Mouse (Mus musculus): ENCODE measurements around the gene Rps16.

Gene Rps16

DNA sequence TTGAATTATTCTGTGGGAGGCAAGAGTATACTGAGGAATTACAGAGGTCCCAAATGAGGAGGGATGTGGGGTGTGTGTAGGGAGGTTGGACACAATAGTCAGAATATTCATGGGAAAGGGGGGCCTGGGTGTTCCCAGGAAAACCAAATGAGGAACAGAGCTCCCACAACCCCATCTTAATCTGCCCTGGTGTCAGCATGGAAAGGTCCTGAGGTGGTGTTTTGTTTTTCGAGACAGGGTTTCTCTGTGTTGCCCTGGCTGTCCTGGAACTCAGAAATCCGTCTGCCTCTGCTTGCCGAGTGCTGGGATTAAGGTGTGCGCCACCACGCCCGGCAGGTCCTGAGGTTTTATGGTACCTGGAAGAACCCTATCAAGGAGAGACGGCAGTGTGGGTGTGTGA, 8.0 kb downstream of the Rps16 start:
- POLR2A ChIA-PET = interaction anchor here (0.6 to 50.6 kb wide), 26 partner anchors 1 to 871 kb away, joined by 3 to 1116 read pairs (median 5); partner anchors contain the start of genes Supt5 (in 3 of the 4), Med29 (in 2 of the 4), Paf1 (in 2 of the 4) and Rps16 (in 2 of the 4)
- CTCF ChIA-PET = interaction anchor here in 3 of 4 experiments (1.4 to 4.0 kb wide), 5 partner anchors 12 to 32 kb away, joined by 3 to 22 read pairs (median 9); no protein-coding TSS in a partner anchor

DNA sequence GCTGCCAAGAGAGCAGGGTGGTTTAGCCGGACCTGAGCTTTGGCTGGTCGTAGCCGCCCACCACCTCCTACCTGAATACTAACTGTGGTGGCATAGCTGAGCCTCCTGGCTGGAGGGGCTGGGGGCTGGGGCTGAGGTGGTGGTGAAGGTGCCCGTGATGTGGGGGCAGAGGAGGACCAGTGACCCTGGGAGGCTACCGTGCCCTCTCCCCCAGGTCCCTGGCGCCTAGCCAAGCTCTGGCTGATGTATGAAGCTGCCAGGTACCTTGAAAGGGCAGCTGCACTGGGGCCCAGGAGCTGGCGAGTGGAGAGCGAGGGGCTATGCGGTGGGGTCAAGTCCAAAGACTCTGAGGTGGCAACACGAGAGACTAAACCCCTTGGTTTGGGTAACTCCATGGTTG, 9.4 kb downstream of the Rps16 start:
- CTCF ChIA-PET = interaction anchor here in 1 of 4 experiments (2.8 to 4.0 kb wide), 2 partner anchors 11 to 15 kb away, joined by 6 to 22 read pairs; no protein-coding TSS in a partner anchor
- POLR2A ChIA-PET = interaction anchor here in 3 of 4 experiments (0.5 to 50.6 kb wide), 12 partner anchors 0 to 188 kb away, joined by 3 to 1116 read pairs (median 90); partner anchors contain the start of genes Rps16 (in 3 of the 3), Supt5 (in 2 of the 3), Med29 (in 1 of the 3) and Paf1 (in 1 of the 3)

DNA sequence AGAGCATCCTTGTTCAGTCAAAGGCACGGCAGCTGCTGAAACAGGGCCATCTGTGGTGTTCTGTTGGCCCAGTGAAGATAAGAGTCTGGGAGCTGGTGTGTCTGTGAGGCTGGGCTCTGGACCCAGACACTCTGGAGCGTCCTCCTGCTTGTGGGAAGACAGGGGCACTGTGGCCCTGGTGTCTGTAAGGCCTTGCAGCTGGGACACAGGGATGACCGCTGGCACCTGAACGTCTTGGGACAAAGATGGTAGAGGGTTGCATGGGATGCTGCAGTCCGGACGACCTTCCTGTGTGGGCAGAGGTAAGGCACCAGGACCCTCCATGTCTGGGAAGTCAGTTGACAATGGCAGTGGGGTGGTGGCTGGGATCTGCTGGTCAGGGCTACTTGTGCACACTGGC, 9.8 kb downstream of the Rps16 start:
- POLR2A ChIA-PET = interaction anchor here in 3 of 4 experiments (1.4 to 50.6 kb wide), 10 partner anchors 1 to 31 kb away, joined by 3 to 1116 read pairs (median 90); partner anchors contain the start of genes Rps16 (in 3 of the 3), Supt5 (in 2 of the 3), Med29 (in 1 of the 3) and Paf1 (in 1 of the 3)

DNA sequence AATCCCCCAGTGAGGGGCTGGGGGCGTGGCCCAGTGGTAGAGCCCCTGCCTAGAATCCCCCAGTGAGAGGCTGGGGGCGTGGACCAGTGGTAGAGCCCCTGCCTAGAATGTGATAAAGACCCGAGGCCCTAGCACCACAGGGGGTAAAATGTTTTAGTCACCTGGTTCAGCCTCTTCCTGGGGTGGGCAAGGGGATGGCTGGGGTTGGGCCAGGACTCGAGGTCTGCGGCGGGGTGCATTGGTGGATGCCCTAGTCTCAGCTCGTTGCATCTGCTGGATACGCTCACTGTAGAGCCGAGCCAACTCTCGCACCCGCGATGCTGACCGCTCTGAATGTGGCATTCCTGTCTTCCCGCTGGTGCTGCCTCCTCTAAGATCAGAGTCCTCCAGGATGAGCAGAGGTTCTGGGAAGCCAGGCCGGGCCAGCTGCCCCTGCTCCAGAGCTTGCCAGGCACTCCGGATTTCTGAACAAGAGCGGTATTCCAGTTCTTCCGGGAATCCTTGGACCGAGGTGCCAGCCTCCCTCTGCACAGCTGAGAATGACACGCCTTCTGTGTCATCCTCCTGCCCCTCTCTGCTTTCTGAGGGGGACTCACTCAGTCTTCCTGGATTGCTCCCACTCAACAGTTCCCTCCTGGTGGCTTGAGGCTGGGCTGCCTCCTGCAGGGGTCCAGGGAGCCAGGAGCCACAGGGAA, 11.3 kb downstream of the Rps16 start:
- CTCF ChIA-PET = interaction anchor here in 3 of 4 experiments (0.5 to 1.7 kb wide), 4 partner anchors 17 to 471 kb away, joined by 3 to 6 read pairs (median 4); no protein-coding TSS in a partner anchor
- POLR2A ChIA-PET = interaction anchor here in 3 of 4 experiments (0.9 to 50.6 kb wide), 13 partner anchors 6 to 75 kb away, joined by 3 to 1116 read pairs (median 9); partner anchors contain the start of genes Rps16 (in 3 of the 3), Med29 (in 2 of the 3), Paf1 (in 2 of the 3) and Supt5 (in 2 of the 3)

More for the DNA sequence above, 9.8 kb downstream of the Rps16 start:
- CTCF ChIA-PET = interaction anchor here in 1 of 4 experiments (1.7 to 2.8 kb wide), 2 partner anchors 11 to 15 kb away, joined by 4 to 6 read pairs; no protein-coding TSS in a partner anchor

DNA sequence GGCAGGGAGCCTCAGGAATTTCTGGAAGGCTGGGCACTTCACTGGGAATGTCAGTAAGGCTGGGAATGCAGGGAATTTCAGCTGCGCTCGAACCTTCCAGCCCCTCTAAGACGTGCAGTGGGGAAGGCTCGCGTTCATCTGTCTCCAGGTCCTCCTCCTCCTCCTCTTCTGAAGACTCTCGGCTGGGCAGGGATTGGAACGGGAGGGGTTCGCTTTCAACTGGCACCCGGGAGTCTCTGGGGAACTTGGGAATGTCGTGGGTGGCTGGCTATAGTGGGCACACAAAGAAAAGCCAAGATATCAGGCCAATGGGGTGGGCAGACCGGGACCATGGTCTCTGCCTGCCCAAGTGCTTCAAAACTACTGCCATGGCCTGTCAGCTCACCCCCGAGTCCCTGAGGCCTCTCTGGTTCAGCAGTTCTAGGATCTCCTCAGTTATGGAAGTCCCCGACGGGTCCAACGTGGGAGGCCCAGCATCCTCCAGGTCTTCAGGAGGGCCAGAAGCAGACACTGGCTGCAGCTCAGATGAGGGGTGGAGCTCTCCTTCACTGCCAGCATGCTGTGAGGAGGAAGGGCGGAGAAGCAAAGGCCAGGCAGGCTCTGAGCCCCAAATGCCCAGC, 12.1 kb downstream of the Rps16 start:
- ChIA-PET POLR2A (interaction anchor here (0.7 to 50.6 kb wide), 14 partner anchors 9 to 86 kb away, joined by 3 to 1116 read pairs (median 3); partner anchors contain the start of genes Rps16 (in 3 of the 4), Med29 (in 2 of the 4), Paf1 (in 2 of the 4) and Supt5 (in 2 of the 4)), CTCF (no interaction called here)

DNA sequence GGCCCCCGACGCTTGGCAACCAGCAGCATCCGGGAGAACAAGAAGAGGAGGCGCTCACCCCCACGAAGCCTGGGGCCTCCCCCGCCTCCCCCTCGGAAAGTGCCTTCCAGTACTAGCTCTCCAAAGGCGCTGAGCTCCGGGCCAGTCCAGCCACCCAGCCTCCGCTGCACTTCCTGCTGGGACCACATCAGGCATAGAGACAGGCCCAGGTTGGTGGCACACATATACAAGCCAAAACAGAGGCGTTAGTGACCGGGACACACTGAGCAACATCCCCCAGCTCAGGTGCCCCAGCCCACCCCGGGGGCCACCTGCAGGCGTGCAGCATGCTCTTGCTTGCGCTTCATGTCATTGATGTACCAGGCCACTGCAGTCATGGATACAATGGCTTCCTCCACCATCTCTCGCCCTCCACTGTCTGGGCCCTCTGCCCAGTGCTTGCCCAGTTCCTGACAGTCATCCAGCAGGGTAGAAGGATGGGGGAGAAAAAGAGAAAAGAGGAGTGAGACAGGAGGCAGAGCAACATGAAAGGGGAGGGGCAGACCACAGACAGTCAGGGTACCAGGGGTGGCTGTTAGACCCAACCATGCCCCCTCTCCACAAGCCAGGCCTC, 17.3 kb downstream of the Rps16 start:
- ChIA-PET POLR2A (interaction anchor here in 3 of 4 experiments (0.9 to 50.6 kb wide), 8 partner anchors 8 to 29 kb away, joined by 3 to 1116 read pairs (median 58); partner anchors contain the start of genes Med29 (in 2 of the 3), Paf1 (in 2 of the 3), Rps16 (in 2 of the 3) and Supt5 (in 2 of the 3)), CTCF (interaction anchor here in 2 of 4 experiments (0.6 to 1.3 kb wide), 4 partner anchors 11 to 243 kb away, joined by 3 read pairs; partner anchors contain the start of gene Gmfg (in 1 of the 2))

DNA sequence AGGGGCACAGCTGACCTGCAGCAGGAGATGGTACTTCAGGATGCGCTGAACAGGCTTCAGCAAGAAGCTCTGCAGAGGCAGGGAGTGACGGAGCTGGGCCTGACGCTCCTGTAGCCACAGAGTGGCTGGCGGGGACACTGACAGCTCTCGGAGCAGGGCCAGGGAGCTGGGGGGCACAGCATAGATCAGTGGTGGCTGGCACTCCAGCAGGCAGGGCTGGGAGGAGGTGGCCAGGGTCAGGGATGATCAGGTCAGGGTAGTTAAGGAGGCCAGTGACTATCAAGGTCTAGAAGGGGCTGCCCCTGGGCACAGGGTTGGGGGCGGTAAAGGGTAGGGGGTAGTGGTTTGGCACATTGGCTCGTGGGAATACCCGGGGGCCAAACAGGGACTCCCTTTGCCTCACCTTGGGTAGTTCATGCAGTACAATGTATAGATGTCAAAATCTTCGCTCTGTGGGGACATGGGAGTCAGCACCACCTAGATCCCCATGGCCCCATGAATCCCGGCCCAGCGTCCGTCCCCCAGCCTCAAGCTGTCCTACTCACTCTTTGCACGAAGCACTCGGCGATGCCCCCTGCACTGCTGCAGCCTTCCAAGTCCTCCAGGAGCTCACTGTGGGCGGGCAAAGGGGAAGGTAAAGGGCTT, 17.9 kb downstream of the Rps16 start:
- CTCF ChIA-PET = interaction anchor here in 3 of 4 experiments (0.6 to 1.5 kb wide), 8 partner anchors 14 to 242 kb away, joined by 3 to 5 read pairs (median 3); partner anchors contain the start of gene Gmfg (in 1 of the 3)

DNA sequence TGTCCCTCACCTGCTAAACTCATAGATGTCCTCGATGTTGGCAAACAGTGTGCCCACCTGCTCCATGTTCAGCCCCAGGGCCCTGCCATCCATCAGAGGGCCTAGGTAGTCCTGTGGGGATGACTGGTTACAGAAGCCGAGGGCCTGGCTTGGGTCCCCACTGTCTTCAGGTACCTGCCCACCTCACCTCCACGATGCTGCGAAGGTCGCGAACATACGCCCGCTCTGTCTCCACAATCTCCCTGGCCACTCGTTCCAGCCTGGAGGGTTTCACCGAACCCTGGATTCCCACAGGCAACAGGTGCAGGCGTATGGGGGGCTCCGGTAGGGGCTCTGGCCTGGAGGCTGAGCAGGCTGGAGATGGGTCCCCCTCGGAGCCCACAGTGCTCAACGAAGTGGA, 19.6 kb downstream of the Rps16 start:
- ChIA-PET POLR2A (interaction anchor here in 2 of 4 experiments (1.3 to 50.6 kb wide), 6 partner anchors 8 to 37 kb away, joined by 3 to 1116 read pairs (median 310); partner anchors contain the start of genes Med29 (in 2 of the 2), Paf1 (in 2 of the 2), Rps16 (in 2 of the 2) and Plekhg2 (in 1 of the 2)), CTCF (interaction anchor here in 2 of 4 experiments (0.6 to 1.5 kb wide), 3 partner anchors 10 to 70 kb away, joined by 3 to 6 read pairs (median 4); no protein-coding TSS in a partner anchor)

More for the DNA sequence above, 17.9 kb downstream of the Rps16 start:
- POLR2A ChIA-PET = interaction anchor here (0.6 to 50.6 kb wide), 10 partner anchors 10 to 92 kb away, joined by 3 to 1116 read pairs (median 8); partner anchors contain the start of genes Med29 (in 2 of the 4), Paf1 (in 2 of the 4), Rps16 (in 2 of the 4) and Supt5 (in 2 of the 4)

DNA sequence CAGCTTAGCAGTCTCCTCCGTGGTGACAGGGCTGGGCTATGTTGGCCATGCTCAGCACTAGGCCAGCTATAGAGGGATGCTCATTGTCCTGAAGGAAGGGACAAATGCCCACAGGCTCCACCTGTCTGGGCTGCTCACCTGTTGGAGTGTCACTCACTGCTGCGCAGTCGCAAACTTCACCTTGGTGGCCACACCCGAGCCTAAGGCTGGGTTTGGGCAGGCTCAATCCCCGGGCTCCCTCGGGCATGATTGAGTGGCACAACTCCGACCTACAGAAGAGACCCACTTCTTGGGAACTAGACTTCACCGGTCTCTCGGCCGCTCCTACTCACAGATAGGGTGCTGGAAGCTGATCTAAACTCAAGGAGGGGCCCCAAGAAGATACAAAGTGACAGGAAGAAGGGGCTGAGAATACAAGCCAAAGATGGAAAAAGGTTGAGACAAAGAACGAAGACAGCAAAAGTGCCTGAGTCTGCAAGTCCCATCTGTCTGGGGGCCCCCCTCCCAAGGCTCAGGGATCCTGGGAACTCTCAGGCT, 20.6 kb downstream of the Rps16 start:
- ChIA-PET POLR2A (interaction anchor here (0.6 to 50.6 kb wide), 14 partner anchors 9 to 227 kb away, joined by 3 to 1116 read pairs (median 3); partner anchors contain the start of genes Rps16 (in 3 of the 4), Med29 (in 2 of the 4), Paf1 (in 2 of the 4) and Supt5 (in 2 of the 4)), CTCF (interaction anchor here in 2 of 4 experiments (0.6 to 1.5 kb wide), 3 partner anchors 11 to 199 kb away, joined by 3 to 6 read pairs (median 5); no protein-coding TSS in a partner anchor)

DNA sequence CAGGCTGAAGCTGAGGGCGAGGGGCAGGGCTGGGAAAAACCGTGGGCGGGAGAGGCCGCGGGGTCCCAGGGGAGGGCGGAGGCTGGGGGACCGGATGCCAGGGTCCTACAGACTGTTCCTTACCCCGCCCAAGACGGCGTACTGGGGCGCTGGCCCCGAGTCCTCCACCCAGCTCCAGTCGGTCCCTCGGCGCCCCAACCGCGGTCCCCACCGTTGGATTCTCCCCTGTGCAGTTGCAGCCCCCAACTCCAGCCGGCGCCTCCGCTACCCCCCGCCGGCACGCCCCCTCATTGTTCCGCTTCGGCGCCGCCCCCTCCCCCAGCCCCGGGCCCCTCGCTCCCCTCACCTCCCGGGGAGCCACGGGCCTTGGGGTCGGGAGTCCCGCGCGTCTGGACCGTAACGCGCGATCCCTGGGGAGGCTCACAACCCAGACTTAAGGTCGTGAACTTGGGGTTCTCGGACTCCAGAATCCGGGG, 21.1 kb downstream of the Rps16 start:
- ChIA-PET POLR2A (interaction anchor here (0.6 to 50.6 kb wide), 14 partner anchors 9 to 226 kb away, joined by 3 to 1116 read pairs (median 3); partner anchors contain the start of genes Rps16 (in 3 of the 4), Med29 (in 2 of the 4), Paf1 (in 2 of the 4) and Supt5 (in 2 of the 4)), CTCF (interaction anchor here in 2 of 4 experiments (0.6 to 1.5 kb wide), 2 partner anchors 12 to 198 kb away, joined by 5 to 6 read pairs; no protein-coding TSS in a partner anchor)

DNA sequence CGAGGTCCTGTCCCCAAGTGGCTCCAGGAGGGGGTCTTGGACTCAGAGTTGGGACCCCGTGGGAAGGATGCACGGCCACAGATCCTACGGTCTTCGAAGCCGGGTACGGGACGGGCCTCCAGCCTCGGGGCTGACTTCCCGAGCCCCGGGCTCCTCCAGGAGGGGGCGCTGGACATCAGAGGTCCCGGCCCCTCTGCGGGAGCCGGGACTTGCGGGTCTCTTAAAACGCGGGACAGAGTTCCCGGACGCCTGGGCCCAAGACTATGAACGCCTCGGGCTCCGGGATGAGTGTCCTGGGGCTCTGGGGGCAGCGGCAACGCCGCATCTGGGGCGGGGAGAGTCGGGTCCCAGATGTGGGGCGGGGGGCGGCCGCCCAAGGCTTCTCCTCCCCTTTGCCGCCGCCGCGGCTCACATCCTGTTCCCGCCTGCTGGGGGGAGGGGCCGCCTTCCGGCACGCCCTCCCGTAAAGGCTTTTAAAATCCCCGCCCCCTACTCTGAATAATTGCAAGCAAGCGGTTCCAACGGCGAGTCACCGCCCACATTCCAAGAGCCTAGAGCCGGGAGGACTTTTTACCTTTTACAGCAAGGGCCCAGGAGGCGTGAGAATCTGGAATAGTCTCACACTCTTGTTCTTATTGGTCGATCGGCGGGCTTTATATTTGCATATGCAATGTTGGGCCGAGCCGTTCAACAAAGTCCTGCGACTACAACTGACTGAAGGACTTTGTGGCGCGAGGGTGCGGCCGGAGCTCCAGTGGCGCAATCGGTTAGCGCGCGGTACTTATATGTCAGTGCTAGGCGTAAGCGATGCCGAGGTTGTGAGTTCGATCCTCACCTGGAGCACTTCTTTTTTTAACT, 22.0 kb downstream of the Rps16 start, which contains the start of gene Plekhg2:
Gene Plekhg2 (minus strand): TSS at position 349 of the 858 bp plus-strand sequence.
- POLR2A ChIA-PET = interaction anchor here in 3 of 4 experiments (0.6 to 37.0 kb wide), 7 partner anchors 9 to 438 kb away, joined by 3 to 1116 read pairs (median 4); partner anchors contain the start of genes Med29 (in 3 of the 3), Paf1 (in 3 of the 3), Rps16 (in 1 of the 3) and Supt5 (in 1 of the 3)
- CTCF ChIA-PET = interaction anchor here in 2 of 4 experiments (0.7 to 1.0 kb wide), 2 partner anchors 14 to 22 kb away, joined by 3 read pairs; partner anchors contain the start of gene Rps16 (in 1 of the 2)

DNA sequence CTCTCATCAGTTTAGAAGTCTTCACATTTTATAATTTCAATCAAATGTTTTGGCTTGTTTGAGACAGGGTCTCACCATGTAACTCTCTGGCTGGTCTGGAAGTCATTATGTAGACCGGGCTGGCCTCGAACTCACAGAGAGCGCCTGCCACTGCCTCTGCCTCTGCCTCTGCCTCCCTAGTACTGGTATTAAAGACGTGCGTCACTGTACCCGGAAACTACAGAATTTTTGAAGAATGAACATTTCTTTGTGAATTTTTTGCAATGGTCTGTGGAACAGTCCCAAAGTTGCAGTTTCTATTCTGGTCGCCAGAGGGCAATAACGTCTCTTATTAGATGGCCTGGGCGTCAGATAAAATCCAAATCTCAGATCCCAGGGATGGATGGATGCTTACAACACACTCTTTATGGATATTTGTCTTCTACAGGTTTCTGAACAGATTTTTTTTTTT, 22.7 kb downstream of the Rps16 start:
- POLR2A ChIA-PET = interaction anchor here in 3 of 4 experiments (0.6 to 37.0 kb wide), 7 partner anchors 9 to 437 kb away, joined by 3 to 1116 read pairs (median 4); partner anchors contain the start of genes Med29 (in 3 of the 3), Paf1 (in 3 of the 3), Rps16 (in 1 of the 3) and Supt5 (in 1 of the 3)
- CTCF ChIA-PET = interaction anchor here in 2 of 4 experiments (0.6 to 1.0 kb wide), 4 partner anchors 15 to 443 kb away, joined by 3 read pairs; partner anchors contain the start of gene Rps16 (in 1 of the 2)

DNA sequence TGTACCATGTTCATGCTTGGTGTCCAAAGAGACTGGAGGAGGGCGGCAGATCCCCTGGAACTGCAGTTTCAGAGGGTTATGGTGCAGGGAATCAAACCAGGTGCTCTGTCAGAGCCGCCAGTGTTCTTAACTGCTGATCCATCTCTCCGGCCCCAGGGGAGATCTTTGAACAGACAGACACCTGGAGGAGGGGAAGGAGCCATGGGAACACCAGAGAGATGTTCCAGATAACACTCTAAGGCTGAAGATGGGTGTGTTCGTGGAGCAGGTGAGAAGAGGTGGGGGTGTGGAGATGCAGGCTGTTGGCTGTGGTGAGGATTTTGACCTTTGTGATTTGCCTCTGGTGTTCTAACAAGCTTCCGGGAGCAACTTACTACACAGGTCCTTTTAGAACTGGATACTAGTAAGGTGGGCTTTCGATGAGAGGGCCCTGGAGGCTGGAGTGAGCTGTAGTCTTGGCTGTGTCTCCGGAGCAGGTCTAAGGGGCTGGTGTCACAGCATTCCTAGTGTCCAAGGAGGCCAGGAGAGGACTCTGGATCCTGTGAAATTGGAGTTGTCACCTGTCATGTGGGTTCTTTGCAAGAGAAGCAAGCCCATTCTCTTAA, 23.5 kb downstream of the Rps16 start:
- ChIA-PET POLR2A (interaction anchor here in 3 of 4 experiments (1.9 to 37.0 kb wide), 9 partner anchors 17 to 224 kb away, joined by 5 to 1116 read pairs (median 148); partner anchors contain the start of genes Med29 (in 3 of the 3), Paf1 (in 3 of the 3), Rps16 (in 3 of the 3) and Supt5 (in 2 of the 3)), CTCF (interaction anchor here in 3 of 4 experiments (0.6 to 3.7 kb wide), 6 partner anchors 12 to 442 kb away, joined by 3 to 11 read pairs (median 6); no protein-coding TSS in a partner anchor)

DNA sequence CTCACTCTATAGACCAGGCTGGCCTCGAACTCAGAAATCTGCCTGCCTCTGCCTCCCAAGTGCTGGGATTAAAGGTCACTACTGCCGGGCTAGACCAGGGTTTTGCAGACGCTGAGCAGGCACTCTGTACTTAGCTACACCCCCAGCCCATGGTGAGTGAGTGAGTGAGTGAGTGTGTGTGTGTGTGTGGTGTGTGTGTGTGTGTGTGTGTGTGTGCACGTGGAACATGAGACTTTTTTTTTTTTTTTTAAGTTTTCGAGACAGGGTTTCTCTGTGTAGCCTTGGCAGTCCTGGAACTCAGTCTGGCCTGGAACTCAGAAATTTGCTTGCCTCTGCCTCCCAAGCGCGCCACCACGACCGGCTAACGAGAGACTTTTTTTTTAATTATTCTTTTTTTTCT, 24.2 kb downstream of the Rps16 start:
- CTCF ChIA-PET = interaction anchor here in 2 of 4 experiments (1.1 to 3.7 kb wide), 7 partner anchors 10 to 153 kb away, joined by 3 to 12 read pairs (median 10); partner anchors contain the start of genes Gmfg (in 1 of the 2) and Selenov (in 1 of the 2)
- POLR2A ChIA-PET = interaction anchor here in 3 of 4 experiments (0.7 to 37.0 kb wide), 22 partner anchors 16 to 859 kb away, joined by 3 to 1116 read pairs (median 5); partner anchors contain the start of genes Med29 (in 3 of the 3), Paf1 (in 3 of the 3), Rps16 (in 3 of the 3) and Pak4 (in 2 of the 3)
